Mouse (Mus musculus): ENCODE data around the gene Sgms1. TPM values are rescaled to one million over a fixed set of nuclear protein-coding genes. Genes with fewer than 3 reads are reported as not detected.

The Sgms1 gene
- total RNA-seq, 1 experiment from 2014 or later: 62.6 TPM

DNA sequence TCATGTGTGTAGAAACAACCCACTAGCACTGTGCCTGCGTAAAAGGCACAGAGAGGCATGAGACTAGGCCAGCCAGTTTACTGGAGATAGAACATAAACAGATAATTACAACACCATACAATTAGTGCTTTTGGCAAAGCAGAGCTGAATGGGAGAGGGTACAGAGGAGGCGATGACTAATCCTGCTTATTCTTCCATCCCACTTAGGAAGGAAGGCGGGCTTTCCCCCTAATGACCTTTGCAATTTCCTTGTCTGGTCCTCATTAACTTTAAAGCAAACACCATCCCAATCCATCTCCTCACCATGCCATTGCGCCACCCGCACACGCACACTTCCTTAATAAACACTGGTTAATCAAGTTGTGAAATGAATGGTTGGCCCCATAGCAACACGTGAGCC, 91.3 kb downstream of the Sgms1 start:
- no peak for DNase-seq

- DNase-seq: no peak
These were observed 92.7 kb downstream of the Sgms1 start for GRCm38 (mm10) chr19:32296863-32297262.

DNA sequence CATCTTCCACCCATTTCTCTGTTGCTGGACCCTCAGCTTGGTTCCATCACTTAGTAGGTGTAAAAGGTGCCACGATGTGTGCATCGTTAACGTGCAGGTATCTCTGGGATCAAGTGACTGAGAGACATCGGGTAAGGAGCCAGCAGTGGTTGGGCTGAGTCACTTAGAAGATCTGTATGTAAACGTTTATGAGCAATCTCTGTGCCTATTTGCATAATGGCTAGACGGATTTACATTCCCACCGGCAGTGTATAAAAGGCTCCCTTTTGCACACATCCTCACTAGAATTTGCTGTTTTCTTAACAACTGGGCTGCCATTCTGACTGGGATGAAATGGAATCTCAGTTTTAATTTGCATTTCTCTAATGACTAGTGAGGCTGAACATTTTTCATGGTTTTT, 93.9 kb downstream of the Sgms1 start:
- DNase-seq: no peak

DNA sequence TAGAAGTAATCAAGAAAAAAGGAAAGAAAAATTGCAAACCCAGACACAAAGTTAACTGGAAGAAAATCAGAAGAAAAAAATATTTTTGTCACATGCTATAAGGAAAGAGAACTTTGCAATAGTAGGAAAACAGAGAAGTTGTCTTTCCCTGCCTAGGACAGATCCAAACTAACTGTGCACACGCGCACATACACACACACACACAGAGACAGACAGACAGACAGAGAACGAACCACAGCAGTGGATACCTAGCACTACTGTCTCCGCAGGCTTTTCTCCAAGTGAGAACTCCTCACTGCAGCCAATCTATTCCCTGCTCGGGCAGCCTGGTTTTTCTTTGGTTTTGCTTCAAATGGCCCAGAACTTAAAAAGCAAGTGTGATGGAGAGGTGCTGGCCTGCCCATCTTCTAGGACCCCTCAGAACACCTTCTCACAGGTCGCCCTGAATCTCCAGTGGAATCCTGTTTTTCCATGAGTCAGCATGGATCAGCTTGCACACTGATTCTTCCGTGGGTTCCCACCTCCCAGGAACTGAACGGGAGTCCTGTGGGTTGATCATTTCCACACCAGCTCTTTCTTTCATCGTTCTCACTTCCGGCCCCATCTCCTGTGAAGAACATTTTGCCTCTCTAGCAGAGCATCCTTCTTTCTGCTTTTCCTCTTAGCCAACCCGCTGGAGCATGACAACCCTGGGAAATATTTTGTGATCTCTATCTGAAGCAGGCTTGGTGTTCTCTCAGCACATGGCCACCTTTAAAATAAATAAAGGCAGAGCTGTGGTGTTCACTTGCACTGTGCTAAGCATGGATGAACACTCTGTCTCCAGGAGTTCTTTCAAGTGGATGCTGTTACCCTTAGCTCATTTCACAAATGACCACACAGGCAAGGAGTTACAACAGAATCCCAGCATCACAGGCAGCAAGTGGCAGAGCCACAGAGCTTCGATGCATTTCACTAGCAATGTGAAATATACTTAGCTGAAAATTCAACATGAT, 96.4 kb downstream of the Sgms1 start:
- DNase-seq: no peak

DNA sequence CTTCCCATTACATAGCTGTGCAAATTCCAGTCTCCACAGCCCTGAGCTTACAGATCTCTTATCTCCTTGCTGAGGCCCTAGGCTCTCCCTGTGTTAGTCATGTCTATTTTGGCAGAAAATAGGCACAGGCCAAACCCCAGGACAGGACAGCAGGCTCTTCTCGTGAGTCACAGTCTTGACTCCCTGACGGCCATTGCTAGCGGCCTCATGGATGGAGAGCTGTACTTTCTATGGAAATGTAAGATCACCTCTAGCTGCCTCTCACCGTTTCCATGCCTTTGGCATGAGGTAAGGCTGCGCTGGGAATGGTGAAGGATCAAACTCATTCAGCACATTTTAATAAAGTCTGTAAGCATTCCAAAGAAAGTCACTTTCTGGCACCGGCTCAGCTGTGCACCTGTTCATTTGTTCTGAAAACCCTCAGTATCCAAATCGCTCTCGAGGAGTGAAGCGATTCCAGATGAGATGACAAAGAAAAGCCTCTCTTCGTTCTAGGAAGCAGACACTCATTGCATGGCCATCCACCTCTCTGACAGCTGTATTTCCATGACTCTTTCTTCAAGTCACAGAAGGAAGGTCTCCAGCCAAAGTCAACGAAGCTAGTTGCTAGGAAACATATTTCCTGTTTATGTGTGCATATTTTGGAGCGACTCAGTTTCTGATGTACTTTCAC, 97.3 kb downstream of the Sgms1 start:
- DNase-seq: peak; percentile 67

- DNase-seq: no peak
These were observed 98.4 kb downstream of the Sgms1 start for GRCm38 (mm10) chr19:32291130-32291529.

- DNase-seq: no peak
These were observed 100.6 kb downstream of the Sgms1 start for GRCm38 (mm10) chr19:32288895-32289294.

GRCm38 (mm10) chr19:32287839-32288238, 101.7 kb downstream of the Sgms1 start:
- no peak for DNase-seq

DNA sequence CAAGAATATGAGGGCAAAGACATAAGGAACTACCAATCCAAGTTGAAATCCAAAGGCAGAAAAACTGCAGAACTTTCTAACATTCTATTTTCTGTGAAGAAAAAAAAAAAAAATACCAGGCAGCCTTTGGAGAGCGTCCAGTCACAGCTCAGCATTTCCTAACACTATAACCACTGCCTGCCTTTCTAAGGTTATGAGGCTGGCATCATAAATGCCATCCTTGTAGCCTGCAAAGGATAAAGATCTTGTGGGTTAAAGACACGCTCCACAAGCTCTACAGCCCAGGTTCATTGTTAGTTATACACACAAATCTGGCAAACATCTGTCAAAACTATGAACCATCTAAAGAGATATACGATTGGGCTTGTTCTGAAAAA, 104.1 kb downstream of the Sgms1 start:
- no peak for DNase-seq

DNA sequence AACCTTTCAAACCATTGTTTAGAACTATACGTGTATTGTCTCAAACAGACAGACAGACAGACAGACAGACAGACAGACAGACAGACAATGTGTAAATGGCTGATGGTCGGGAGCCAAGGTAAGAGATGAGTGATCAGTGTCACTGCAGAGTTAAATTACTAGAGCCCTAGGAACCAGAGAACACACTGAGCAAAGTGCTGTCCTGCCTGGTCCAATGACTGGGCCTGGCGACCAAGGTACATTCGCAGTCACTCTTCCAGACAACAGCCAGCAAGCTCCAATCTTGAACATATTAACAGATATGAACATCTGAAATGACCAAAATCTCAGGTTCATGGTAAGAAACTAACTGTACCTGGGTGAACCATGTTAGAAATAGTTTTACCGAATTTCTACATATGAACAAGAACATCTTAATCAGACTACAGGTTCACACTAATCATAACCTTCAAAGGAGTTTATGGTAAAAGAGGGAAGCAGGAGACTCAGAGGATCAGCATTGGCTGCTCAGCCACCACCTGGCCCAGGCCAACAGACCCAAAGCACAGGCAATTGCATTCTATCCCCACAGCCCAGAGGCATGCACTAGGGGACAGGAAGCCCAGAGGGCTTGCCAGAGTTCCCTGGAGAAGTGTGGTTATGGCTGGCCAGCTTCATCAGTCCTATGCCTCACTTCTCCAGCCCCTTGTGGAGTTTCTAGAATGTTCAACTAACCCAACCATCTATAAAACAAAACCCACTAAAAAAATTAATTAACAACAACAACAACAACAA, 104.6 kb downstream of the Sgms1 start:
- no peak for DNase-seq

DNA sequence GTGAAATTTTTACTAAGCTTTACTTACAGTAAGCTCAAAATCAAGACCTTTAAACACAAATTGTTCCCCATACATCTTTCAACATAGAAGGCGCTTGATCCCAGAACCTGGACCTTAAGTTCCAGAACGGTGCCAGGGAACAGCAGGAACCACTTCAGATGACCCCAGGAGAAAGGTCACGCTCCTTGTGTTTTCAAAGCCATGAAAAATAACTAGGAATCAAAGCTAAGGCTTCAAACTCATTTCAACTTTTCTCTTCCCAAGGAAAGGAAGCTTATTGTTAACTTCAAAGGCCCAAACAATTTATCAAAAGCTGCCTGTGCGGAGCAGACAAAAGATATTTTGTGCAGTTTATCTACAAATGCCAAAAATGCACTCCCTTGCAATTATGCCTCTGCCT, 107.6 kb downstream of the Sgms1 start:
- DNase-seq: peak; percentile 49

DNA sequence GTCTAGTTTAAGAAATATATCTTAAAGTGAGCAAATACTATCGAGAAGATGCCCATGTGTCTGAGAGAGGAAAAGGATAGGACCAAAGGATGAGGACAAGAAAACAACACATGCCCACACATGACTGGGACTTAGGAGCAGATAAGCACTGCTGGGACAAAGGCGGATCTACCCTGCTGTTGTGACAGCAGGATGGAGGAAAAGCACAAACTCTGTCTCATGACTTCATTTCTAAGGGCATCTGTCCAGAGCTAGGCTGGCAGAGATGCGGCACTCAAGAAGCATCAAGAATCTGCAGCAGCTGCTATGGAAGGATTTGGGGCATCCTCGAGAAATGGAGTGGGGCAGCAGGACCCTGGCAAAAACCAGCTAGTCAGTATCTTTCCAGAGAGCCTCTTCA, 109.1 kb downstream of the Sgms1 start:
- DNase-seq: no peak

- no peak for DNase-seq
These were observed 110.1 kb downstream of the Sgms1 start for GRCm38 (mm10) chr19:32279400-32279799.

GRCm38 (mm10) chr19:32277869-32278268, 111.6 kb downstream of the Sgms1 start:
- DNase-seq: no peak

- DNase-seq: no peak
These were observed 112.2 kb downstream of the Sgms1 start for GRCm38 (mm10) chr19:32277287-32277686.

DNA sequence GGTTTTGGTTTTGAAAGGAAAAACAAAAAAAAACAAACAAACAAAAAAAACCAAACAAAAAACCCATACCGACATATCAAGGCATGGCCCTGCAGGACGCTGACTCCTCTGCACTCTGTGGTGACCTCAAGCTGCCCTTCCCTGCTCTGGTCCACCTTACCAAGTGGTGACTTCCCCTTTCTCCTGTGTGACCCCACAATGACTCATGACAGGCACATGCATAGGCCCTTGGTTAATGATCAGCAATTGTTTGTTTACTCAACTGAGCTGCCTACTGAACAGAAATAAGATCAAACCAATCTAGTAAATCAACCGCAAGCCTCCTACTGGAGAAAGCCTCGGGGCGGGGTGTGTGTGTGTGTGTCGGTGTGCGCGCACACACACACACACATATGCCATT, 112.7 kb downstream of the Sgms1 start:
- no peak for DNase-seq

DNA sequence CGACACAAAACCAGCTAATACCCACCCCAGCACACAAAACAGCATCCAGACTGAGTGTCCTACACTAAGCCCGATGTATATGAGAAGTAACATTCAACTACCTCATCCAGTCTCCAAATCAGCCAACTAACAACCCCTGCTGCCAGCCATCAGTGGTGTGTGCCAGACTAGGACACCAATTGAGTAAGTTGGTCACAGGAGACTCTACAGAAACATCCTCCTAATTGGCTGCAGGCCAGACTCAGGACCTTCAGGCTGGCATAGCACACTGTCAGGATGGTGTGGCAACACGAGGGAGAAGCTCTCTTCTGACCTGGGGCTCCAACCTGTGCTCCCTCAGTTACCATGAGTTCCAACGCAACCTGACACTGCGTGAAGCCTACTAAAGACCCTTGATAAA, 113.3 kb downstream of the Sgms1 start:
- peak; percentile 79 for DNase-seq

DNA sequence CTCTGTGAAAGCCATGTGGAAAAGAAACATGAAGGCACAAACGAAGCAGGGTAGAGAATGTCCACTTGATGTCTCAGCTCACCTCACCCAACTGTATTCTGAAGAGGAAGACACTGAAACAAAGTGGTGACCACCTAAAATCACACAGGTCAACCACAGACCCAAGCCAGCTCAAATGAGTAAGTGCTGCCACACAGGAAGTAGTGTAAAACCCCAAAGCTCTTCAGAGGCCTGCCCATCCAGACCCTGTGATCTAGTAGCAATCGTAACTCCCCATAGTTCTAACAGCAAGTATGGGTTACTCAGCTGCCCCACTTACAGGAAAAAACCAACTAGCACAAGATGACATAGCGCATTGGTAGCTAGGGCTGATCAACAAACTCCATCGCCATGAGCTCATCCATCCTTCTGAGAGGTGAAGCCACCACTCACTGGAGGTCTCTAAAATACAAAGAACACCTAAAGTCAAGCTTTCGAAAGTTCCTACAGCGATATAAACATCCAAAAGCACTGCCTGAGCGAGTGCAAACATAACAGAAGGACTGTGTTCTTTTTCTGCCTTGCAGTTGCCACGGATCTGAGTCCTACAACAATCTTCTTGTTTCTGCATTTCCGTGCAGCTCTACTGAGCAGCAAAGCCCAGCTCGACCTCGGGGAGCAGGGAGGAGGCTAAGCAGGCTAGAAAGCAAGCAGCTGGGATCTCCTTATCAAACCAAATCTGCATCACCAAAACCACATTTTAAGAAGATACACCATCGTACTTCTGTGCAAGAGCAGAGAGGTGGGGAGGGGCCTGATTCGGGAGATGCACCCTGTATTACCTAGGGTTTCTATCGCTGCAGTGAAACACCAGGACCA, 114.2 kb downstream of the Sgms1 start:
- DNase-seq: no peak

- no peak for DNase-seq
These were observed 115.4 kb downstream of the Sgms1 start for GRCm38 (mm10) chr19:32274145-32274544.

DNA sequence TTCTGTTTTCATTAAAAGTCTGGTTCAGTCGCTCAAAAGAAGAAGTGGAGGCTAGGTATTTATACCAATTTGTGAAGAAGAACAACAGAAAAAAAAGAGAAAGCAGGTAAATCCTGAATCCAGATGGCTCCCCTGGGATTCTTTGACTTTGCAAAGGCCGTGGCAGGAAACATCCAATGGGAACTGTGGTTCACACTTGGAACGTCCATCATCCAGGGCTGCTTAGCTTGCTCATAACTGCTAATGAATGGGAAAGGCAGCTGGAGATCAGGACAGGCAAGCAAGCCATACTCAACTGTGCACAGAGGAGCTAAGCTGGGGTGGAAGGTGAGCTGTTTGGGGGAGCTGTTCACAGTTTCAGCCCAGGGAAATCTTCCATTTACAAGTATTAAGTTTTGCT, 115.8 kb downstream of the Sgms1 start:
- no peak for DNase-seq

DNA sequence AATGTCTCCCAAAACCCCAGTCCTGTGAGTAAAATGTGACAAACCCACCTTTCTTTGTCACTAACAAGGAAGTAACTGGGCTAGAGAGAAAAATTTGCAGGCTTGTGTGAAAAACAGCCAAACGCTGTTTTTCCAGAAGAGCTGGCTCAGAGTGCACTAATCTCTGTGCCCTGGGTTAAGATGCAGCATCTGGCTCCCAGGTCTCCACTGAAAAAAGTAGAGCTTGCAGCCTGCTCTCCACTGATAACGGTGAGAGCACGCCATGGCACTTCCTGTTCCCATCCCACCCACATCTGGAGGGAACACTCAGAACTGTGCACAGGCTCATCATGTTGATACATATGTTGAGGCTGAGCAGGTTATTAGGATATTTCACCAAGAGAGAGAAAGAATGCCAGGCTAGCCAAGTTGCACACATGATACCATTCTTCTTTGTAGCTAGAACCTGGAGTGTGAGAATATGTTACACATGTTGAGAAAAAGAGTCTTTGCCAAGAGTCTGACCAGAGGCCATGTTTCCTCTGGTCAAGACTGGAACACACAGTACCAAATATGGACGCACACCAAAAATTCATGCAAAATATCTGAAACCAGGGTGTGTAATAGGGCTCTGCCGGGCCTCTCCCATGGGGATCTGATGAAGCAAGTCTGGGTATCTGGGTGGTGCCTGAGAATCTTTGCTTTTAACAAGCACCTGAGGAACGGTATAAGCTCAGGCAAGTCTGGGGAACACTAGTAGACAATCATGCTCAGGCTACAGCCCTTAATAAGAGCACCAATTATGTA, 116.8 kb downstream of the Sgms1 start:
- peak; percentile 39 for DNase-seq
